Mouse (Mus musculus) midbrain, embryonic 11.5 days (tissue): ENCODE data around the gene Gimap7. TPM values are rescaled to one million over a fixed set of nuclear protein-coding genes. Genes with fewer than 3 reads are reported as not detected.

Source experiments
- ATAC-seq: fragments of 200-750 bp; cut with Nextera tagmentation; 2 replicates; pipeline ENCODE4 v1.8.0; 2017; ENCODE audit warnings: moderate TSS enrichment, moderate library complexity; ENCODE audit not compliant: low FRiP score
- DNase-seq: peaks from one replicate; pipeline ENCODE4 v3.0.0; 2015; ENCODE audit warnings: low spot score; ENCODE audit errors: missing footprints
- H3K27ac ChIP-seq: fragments of 300-500 bp; sonication (generic); 2 replicates; pipeline ENCODE4 v1.5.1; 2014; ENCODE audit warnings: low read depth, low read length
- H3K27me3 ChIP-seq: fragments of 300-500 bp; sonication (generic); 2 replicates; pipeline ENCODE4 v1.6.1; 2014; ENCODE audit warnings: mild to moderate bottlenecking, low read length, moderate library complexity, mixed read lengths; ENCODE audit not compliant: control insufficient read depth, insufficient read depth
- H3K36me3 ChIP-seq: fragments of 300-500 bp; sonication (generic); 2 replicates; pipeline ENCODE4 v1.6.1; 2014; ENCODE audit warnings: mild to moderate bottlenecking, low read length, moderate library complexity, mixed read lengths; ENCODE audit not compliant: control insufficient read depth, insufficient read depth
- H3K4me1 ChIP-seq: fragments of 300-500 bp; sonication (generic); 2 replicates; pipeline ENCODE4 v1.6.1; 2014; ENCODE audit warnings: low read length; ENCODE audit not compliant: control insufficient read depth, insufficient read depth
- H3K4me2 ChIP-seq: fragments of 300-500 bp; sonication (generic); 2 replicates; pipeline ENCODE4 v1.6.1; 2014; ENCODE audit warnings: mild to moderate bottlenecking, moderate library complexity
- H3K4me3 ChIP-seq: fragments of 300-500 bp; sonication (generic); 2 replicates; pipeline ENCODE4 v1.5.1; 2014; ENCODE audit warnings: low read depth, low read length
- H3K9ac ChIP-seq: fragments of 300-500 bp; sonication (generic); 2 replicates; pipeline ENCODE4 v1.6.1; 2014; ENCODE audit warnings: low read length
- H3K9me3 ChIP-seq: fragments of 300-500 bp; sonication (generic); 2 replicates; pipeline ENCODE4 v1.6.1; 2016; ENCODE audit warnings: low read length; ENCODE audit not compliant: control insufficient read depth
- WGBS: fragments of 180-500 bp; shearing (Covaris S2); extraction: QIAGEN DNeasy Blood & Tissue Kit; methylation state at CpG from one replicate; pipeline ENCODE4 v1.1.7; 2014; 5-methylcytosine and 5-hydroxymethylcytosine counted together
- polyA plus RNA-seq: library from polyadenylated mRNA; unstranded; fragments of >200 nt; fragmentation: Nextera tagmentation; extraction: Ambion mirVana; gene quantifications from 2 replicates; pipeline ENCODE4 v1.2.1, GENCODE M21; 2014

Gene Gimap7
- not detected in 2 replicates for polyA plus RNA-seq

- H3K36me3 ChIP-seq, result no peaks in the 10 kb centered on the region
- no peak within 1 kb of the TSS for H3K4me2 ChIP-seq
- H3K4me3 ChIP-seq, result no peak within 1 kb of the TSS
- no peak within 1 kb of the TSS for H3K9ac ChIP-seq
- no peaks in the 10 kb centered on the region for H3K4me1 ChIP-seq
- ATAC-seq (no peak), DNase-seq (no peak)
- no peaks in the 10 kb centered on the region for H3K9me3 ChIP-seq
- no peaks in the 10 kb centered on the region for H3K27me3 ChIP-seq
- no peak within 1 kb of the TSS for H3K27ac ChIP-seq
- WGBS, result 57% methylated on average over 2 of the region's 2 CpGs
Observed at GRCm38 (mm10) chr6:48718455-48718854, at the start of gene Gimap7, which contains the start of gene Gm28053. Gimap7 (plus strand) TSS chr6:48718621. Gm28053 (plus strand) TSS chr6:48718607.

GRCm38 (mm10) chr6:48669446-48669969 is 48.9 kb upstream of the Gimap7 start:
- Histone ChIP-seq H3K27me3 (no peaks in the 10 kb centered on the region), H3K4me1 (no peaks in the 10 kb centered on the region), H3K4me3 (no peak overlapping the region), H3K4me2 (no peak overlapping the region), H3K36me3 (no peaks in the 10 kb centered on the region), H3K9me3 (no peaks in the 10 kb centered on the region), H3K9ac (no peak overlapping the region), H3K27ac (no peak overlapping the region)
- 61% methylated on average over 2 of the region's 2 CpGs for WGBS
- ATAC-seq (no peak), DNase-seq (no peak)

GRCm38 (mm10) chr6:48674291-48675058 is 43.9 kb upstream of the Gimap7 start:
- Histone ChIP-seq H3K36me3 (no peaks in the 10 kb centered on the region), H3K9ac (no peak overlapping the region), H3K4me2 (no peak overlapping the region), H3K27ac (no peak overlapping the region), H3K4me1 (no peaks in the 10 kb centered on the region), H3K4me3 (no peak overlapping the region), H3K9me3 (no peaks in the 10 kb centered on the region), H3K27me3 (no peaks in the 10 kb centered on the region)
- ATAC-seq, result no peak
- no peak for DNase-seq
- 91% methylated on average over 9 of the region's 9 CpGs for WGBS

- ATAC-seq, result no peak
- 49% methylated on average over 10 of the region's 10 CpGs for WGBS
- H3K9ac ChIP-seq, result no peak overlapping the region
- no peaks in the 10 kb centered on the region for H3K4me1 ChIP-seq
- H3K36me3 ChIP-seq, result no peaks in the 10 kb centered on the region
- DNase-seq, result no peak
- H3K27ac ChIP-seq, result no peak overlapping the region
- H3K4me2 ChIP-seq, result no peak overlapping the region
- H3K4me3 ChIP-seq, result no peak overlapping the region
- no peaks in the 10 kb centered on the region for H3K27me3 ChIP-seq
- no peaks in the 10 kb centered on the region for H3K9me3 ChIP-seq
Observed at GRCm38 (mm10) chr6:48675400-48675930, 43.0 kb upstream of the Gimap7 start.

- H3K4me2 ChIP-seq, result peak within 1 kb of the TSS; percentile 13
- H3K4me3 ChIP-seq, result no peak within 1 kb of the TSS
- ATAC-seq, result no peak
Observed at GRCm38 (mm10) chr6:48675931-48676859, 42.2 kb upstream of the Gimap7 start, which contains the start of gene Gimap9. Gimap9 (plus strand) TSS chr6:48676129.

GRCm38 (mm10) chr6:48676860-48677415 is 41.5 kb upstream of the Gimap7 start:
- Histone ChIP-seq H3K27me3 (no peaks in the 10 kb centered on the region), H3K4me2 (no peak overlapping the region)

More at GRCm38 (mm10) chr6:48675931-48676859, 42.2 kb upstream of the Gimap7 start, which contains the start of gene Gimap9:
- H3K9ac ChIP-seq, result peak within 1 kb of the TSS; percentile 20; the same call in 1 of the 2 replicates
- H3K36me3 ChIP-seq, result no peaks in the 10 kb centered on the region
- peak; percentile 86 for DNase-seq
- no peaks in the 10 kb centered on the region for H3K4me1 ChIP-seq
- no peaks in the 10 kb centered on the region for H3K9me3 ChIP-seq
- 21% methylated on average over 13 of the region's 13 CpGs for WGBS
- H3K27me3 ChIP-seq, result no peaks in the 10 kb centered on the region
- H3K27ac ChIP-seq, result no peak within 1 kb of the TSS

GRCm38 (mm10) chr6:48677492-48678345 is 40.7 kb upstream of the Gimap7 start:
- H3K4me2 ChIP-seq, result no peak overlapping the region
- WGBS, result 94% methylated on average over 17 of the region's 17 CpGs
- H3K27me3 ChIP-seq, result no peaks in the 10 kb centered on the region
- no peak overlapping the region for H3K27ac ChIP-seq
- no peak for ATAC-seq
- no peak overlapping the region for H3K4me3 ChIP-seq
- no peak overlapping the region for H3K9ac ChIP-seq
- no peaks in the 10 kb centered on the region for H3K9me3 ChIP-seq
- H3K36me3 ChIP-seq, result no peaks in the 10 kb centered on the region
- H3K4me1 ChIP-seq, result no peaks in the 10 kb centered on the region
- DNase-seq, result no peak

More at GRCm38 (mm10) chr6:48676860-48677415, 41.5 kb upstream of the Gimap7 start:
- Histone ChIP-seq H3K36me3 (no peaks in the 10 kb centered on the region), H3K9me3 (no peaks in the 10 kb centered on the region), H3K4me1 (no peaks in the 10 kb centered on the region), H3K4me3 (no peak overlapping the region), H3K27ac (no peak overlapping the region), H3K9ac (no peak overlapping the region)
- DNase-seq (no peak), ATAC-seq (no peak)
- 83% methylated on average over 5 of the region's 5 CpGs for WGBS

- WGBS, result 85% methylated on average over 4 of the region's 4 CpGs
- H3K9ac ChIP-seq, result no peak overlapping the region
Observed at GRCm38 (mm10) chr6:48678391-48678790, 40.0 kb upstream of the Gimap7 start.

More at GRCm38 (mm10) chr6:48678391-48678790, 40.0 kb upstream of the Gimap7 start:
- no peak overlapping the region for H3K27ac ChIP-seq
- DNase-seq (no peak), ATAC-seq (no peak)
- H3K4me3 ChIP-seq, result no peak overlapping the region
- H3K4me1 ChIP-seq, result no peaks in the 10 kb centered on the region
- no peaks in the 10 kb centered on the region for H3K36me3 ChIP-seq
- H3K4me2 ChIP-seq, result no peak overlapping the region
- no peaks in the 10 kb centered on the region for H3K27me3 ChIP-seq
- no peaks in the 10 kb centered on the region for H3K9me3 ChIP-seq
